Mouse (Mus musculus): ENCODE results near the gene Lamb1.

Lamb1 gene

GRCm38 (mm10) chr12:31265005-31265721, at the start of gene Lamb1:
Gene Lamb1, plus strand, starts transcription at chr12:31265234.
- peak; percentile 59 to 65 for DNase-seq (ENCODE audit: low spot score in 2 of 2)

- DNase-seq (ENCODE audit: low spot score in 2 of 2): no peak
These were observed 47.8 kb upstream of the Lamb1 start for GRCm38 (mm10) chr12:31217232-31217631.

- DNase-seq (ENCODE audit: low spot score in 2 of 2): no peak
These were observed 46.3 kb upstream of the Lamb1 start for GRCm38 (mm10) chr12:31218774-31219173.

GRCm38 (mm10) chr12:31221522-31221921, 43.5 kb upstream of the Lamb1 start:
- no peak for DNase-seq (ENCODE audit: low spot score in 2 of 2)

GRCm38 (mm10) chr12:31222282-31222681, 42.8 kb upstream of the Lamb1 start:
- no peak for DNase-seq (ENCODE audit: low spot score in 2 of 2)

- DNase-seq (ENCODE audit: low spot score in 2 of 2): no peak
These were observed 42.3 kb upstream of the Lamb1 start for GRCm38 (mm10) chr12:31222741-31223140.

GRCm38 (mm10) chr12:31225451-31225850, 39.6 kb upstream of the Lamb1 start:
- DNase-seq (ENCODE audit: low spot score in 2 of 2): no peak

GRCm38 (mm10) chr12:31227167-31227566, 37.9 kb upstream of the Lamb1 start:
- no peak for DNase-seq (ENCODE audit: low spot score in 2 of 2)

GRCm38 (mm10) chr12:31228878-31229277, 36.2 kb upstream of the Lamb1 start:
- peak in 1 of 2 experiments; percentile 19 for DNase-seq (ENCODE audit: low spot score in 2 of 2)

- no peak for DNase-seq (ENCODE audit: low spot score in 2 of 2)
These were observed 32.4 kb upstream of the Lamb1 start for GRCm38 (mm10) chr12:31232635-31233034.

GRCm38 (mm10) chr12:31235018-31235417, 30.0 kb upstream of the Lamb1 start:
- no peak for DNase-seq (ENCODE audit: low spot score in 2 of 2)

- DNase-seq (ENCODE audit: low spot score in 2 of 2): peak in 1 of 2 experiments; percentile 21
These were observed 28.0 kb upstream of the Lamb1 start for GRCm38 (mm10) chr12:31236861-31237595.

GRCm38 (mm10) chr12:31239031-31239583, 25.9 kb upstream of the Lamb1 start:
- DNase-seq (ENCODE audit: low spot score in 2 of 2): no peak

GRCm38 (mm10) chr12:31239798-31240197, 25.2 kb upstream of the Lamb1 start:
- no peak for DNase-seq (ENCODE audit: low spot score in 2 of 2)

GRCm38 (mm10) chr12:31240470-31240869, 24.6 kb upstream of the Lamb1 start, which contains the start of gene Gm6993:
Gene Gm6993, plus strand, starts transcription at chr12:31240770.
- DNase-seq (ENCODE audit: low spot score in 2 of 2): no peak

GRCm38 (mm10) chr12:31241595-31242342, 23.3 kb upstream of the Lamb1 start:
- no peak for DNase-seq (ENCODE audit: low spot score in 2 of 2)

GRCm38 (mm10) chr12:31244001-31244400, 21.0 kb upstream of the Lamb1 start:
- DNase-seq (ENCODE audit: low spot score in 2 of 2): no peak

- DNase-seq (ENCODE audit: low spot score in 2 of 2): no peak
These were observed 20.3 kb upstream of the Lamb1 start for GRCm38 (mm10) chr12:31244691-31245090.

- DNase-seq (ENCODE audit: low spot score in 2 of 2): no peak
These were observed 18.9 kb upstream of the Lamb1 start for GRCm38 (mm10) chr12:31246153-31246552.

- no peak for DNase-seq (ENCODE audit: low spot score in 2 of 2)
These were observed 18.4 kb upstream of the Lamb1 start for GRCm38 (mm10) chr12:31246615-31247014.

GRCm38 (mm10) chr12:31248165-31248564, 16.9 kb upstream of the Lamb1 start:
- no peak for DNase-seq (ENCODE audit: low spot score in 2 of 2)

GRCm38 (mm10) chr12:31248681-31249080, 16.4 kb upstream of the Lamb1 start:
- no peak for DNase-seq (ENCODE audit: low spot score in 2 of 2)

All from urinary bladder, adult 18-20 months (tissue).